Mouse (Mus musculus) effector memory CD4-positive, alpha-beta T cell, adult 7 months (primary cell): Measurements from ENCODE around the gene Vmn1r239-ps. TPM values are rescaled to one million over a fixed set of nuclear protein-coding genes. Genes with fewer than 3 reads are reported as not detected.

Experiments
- polyA plus RNA-seq: library from polyadenylated mRNA; unstranded; fragments of 100-300 nt; shearing (Covaris generic); gene quantifications from one replicate; pipeline ENCODE4 v1.2.1, GENCODE M21; 2017

Gene Vmn1r239-ps
- not detected for polyA plus RNA-seq

DNA sequence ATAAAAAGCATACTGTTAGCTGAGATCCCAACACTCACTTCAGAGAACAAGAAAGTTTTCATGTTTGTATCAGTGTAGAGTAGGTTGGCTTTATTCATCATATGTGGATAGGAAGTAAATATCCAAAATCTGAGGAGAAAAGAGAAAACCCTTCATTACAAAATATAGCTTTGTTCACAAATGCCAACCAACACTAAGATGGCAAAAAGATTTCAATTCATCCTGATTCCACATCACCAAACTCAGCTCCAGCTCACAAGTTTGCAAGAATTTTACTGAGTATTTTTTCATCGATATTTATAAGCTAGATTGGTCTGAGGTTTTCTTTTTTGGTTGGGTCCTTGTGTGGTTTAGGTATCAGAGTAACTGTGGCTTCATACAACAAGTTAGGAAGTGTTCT, at the start of gene Vmn1r239-ps:
Gene Vmn1r239-ps (minus strand): TSS at position 101 of the 400 bp plus-strand sequence.

GRCm38 (mm10) chrX:147429129-147429528, 24.4 kb downstream of the Vmn1r239-ps start, which contains the start of gene Il13ra2:
TSS of gene Il13ra2 (minus strand) at chrX:147429192.

Other genes starting within 250 kb of the Vmn1r239-ps start
- gene Il13ra2, start 24.5 kb downstream of the Vmn1r239-ps start, polyA plus RNA-seq, result not detected
- not detected for gene Lrch2, start 100.4 kb upstream of the Vmn1r239-ps start, polyA plus RNA-seq